Mouse (Mus musculus) CH12.LX (cell line): ENCODE data around the gene Krt17.

Experiments used
- CTCF ChIP-seq, 2 experiments: IDR thresholded peaks in 1 of 2; conservative IDR thresholded peaks in 1 of 2; 2 replicates each; pipeline ENCODE4 v1.5.1; 2011 to 2012; ENCODE audit warnings: low read depth in 2 of 2, low read length in 2 of 2, improper control_type of control experiment in 1 of 2, inconsistent platforms in 1 of 2, mild to moderate bottlenecking in 1 of 2, moderate library complexity in 1 of 2
- NELFE ChIP-seq: IDR thresholded peaks from 2 replicates; pipeline ENCODE4 v1.6.1; 2011; ENCODE audit warnings: low read depth, low read length, improper control_type of control experiment
- POLR2A ChIP-seq: IDR thresholded peaks from 2 replicates; pipeline ENCODE4 v1.6.1; 2011; ENCODE audit warnings: low read depth, mild to moderate bottlenecking, improper control_type of control experiment, low read length
- SMC3 ChIP-seq: IDR thresholded peaks from 2 replicates; pipeline ENCODE4 v1.6.1; 2011; ENCODE audit warnings: low read depth, low read length, improper control_type of control experiment
- TBP ChIP-seq: conservative IDR thresholded peaks from 2 replicates; pipeline ENCODE4 v1.6.1; 2011; ENCODE audit warnings: low read depth, low read length, improper control_type of control experiment
- USF2 ChIP-seq: conservative IDR thresholded peaks from 2 replicates; pipeline ENCODE4 v1.6.1; 2011; ENCODE audit warnings: low read depth, low read length, improper control_type of control experiment
- ZNF384 ChIP-seq: IDR thresholded peaks from 2 replicates; pipeline ENCODE4 v1.6.1; 2012; ENCODE audit warnings: low read depth, low read length, improper control_type of control experiment, inconsistent platforms

- TF ChIP-seq USF2 (no peak), CTCF (conservative IDR thresholded peaks at IDR 0.05 in 1 of 2, IDR thresholded peaks at IDR 0.05 in 1 of 2; ENCODE audit: low read depth in 2 of 2, low read length in 2 of 2) (no peak), POLR2A (no peak), TBP (no peak), NELFE (no peak), SMC3 (no peak), ZNF384 (no peak)
These were observed 2.9 kb downstream of the Krt17 start for GRCm38 (mm10) chr11:100257967-100258366.
